Mouse (Mus musculus): ENCODE data around the gene Snx19. TPM values are rescaled to one million over a fixed set of nuclear protein-coding genes. Genes with fewer than 3 reads are reported as not detected.

Gene Snx19
- 10 to 100 TPM; 19.1 to 50.1 (median 38.9) TPM for total RNA-seq (2018; cell fraction: chromatin; rRNA removed)
- total RNA-seq (2018; cell fraction: cytosol; rRNA removed) = 10 to 100 TPM; 16.0 to 29.9 (median 22.5) TPM
- 10 to 100 TPM; 20.7 to 47.1 (median 35.6) TPM for total RNA-seq (2018; cell fraction: nucleus; rRNA removed)
- 18.2 to 21.2 TPM (median 19.3 TPM) in 3 replicates for polyA plus RNA-seq (2018)

DNA sequence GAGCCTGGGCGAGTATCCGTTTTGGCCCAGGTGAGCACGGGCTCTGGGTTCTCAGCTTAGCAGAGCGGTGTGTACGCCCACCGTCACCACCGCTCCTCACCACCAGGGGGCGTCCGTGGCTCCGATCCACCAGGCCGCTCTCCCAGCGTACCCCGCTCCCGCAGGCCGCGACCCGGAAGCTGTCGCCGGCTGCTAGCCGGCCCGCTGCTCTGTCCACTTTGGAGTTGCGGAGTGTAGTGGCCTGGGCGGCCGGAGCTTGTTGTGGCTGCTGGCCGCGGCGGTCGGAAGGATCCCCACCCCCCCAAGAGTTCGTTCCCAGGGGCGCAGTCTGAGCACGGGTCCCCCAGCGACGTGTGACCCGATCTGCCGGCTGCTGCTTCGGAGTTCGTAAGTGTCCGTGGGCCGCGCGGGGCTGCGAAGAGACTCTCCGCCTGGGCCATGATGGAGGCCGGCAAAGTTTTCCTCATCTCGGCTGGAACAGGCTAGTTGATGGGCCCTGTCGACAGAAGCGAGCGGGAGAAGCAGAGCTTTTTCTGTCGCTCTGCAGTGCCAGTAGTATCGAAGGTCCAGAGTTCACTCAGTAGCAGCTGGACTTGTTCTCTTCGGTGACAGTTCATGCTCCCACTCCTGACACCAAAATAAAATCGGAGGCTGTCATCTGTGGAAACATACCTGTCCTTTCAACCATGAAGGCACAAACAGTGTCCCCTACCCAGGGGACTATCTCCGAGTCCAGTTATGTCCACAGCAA lies at the start of gene Snx19:
Gene Snx19, plus strand, starts transcription at position 227 of the 751 bp plus-strand sequence.
- Histone ChIP-seq H3K36me3 (ENCODE audit: inconsistent target) (peaks cover 8% of the 10 kb centered on the region; the same call in 1 of the 2 replicates), H3K79me2 (ENCODE audit: inconsistent target) (peaks cover 32% of the 10 kb centered on the region), H3K27ac (peak within 1 kb of the TSS; percentile 2; the same call in 1 of the 2 replicates), H3K4me3 (ENCODE audit: inconsistent target) (peak within 1 kb of the TSS; percentile 56)
- WGBS (ENCODE audit: missing documents) = 3% methylated on average over 46 of the region's 53 CpGs

GRCm38 (mm10) chr9:30400771-30401170 lies 26.1 kb upstream of the Snx19 start:
- 92% methylated on average over 1 of the region's 1 CpGs for WGBS (ENCODE audit: missing documents)
- H3K79me2 ChIP-seq (ENCODE audit: inconsistent target) = no peaks in the 10 kb centered on the region
- no peak overlapping the region for H3K4me3 ChIP-seq (ENCODE audit: inconsistent target)
- no peaks in the 10 kb centered on the region for H3K36me3 ChIP-seq (ENCODE audit: inconsistent target)
- no peak overlapping the region for H3K27ac ChIP-seq

GRCm38 (mm10) chr9:30422940-30423339 lies 4.0 kb upstream of the Snx19 start:
- no peak overlapping the region for H3K27ac ChIP-seq
- 5% methylated on average over 1 of the region's 1 CpGs for WGBS (ENCODE audit: missing documents)
- H3K36me3 ChIP-seq (ENCODE audit: inconsistent target) = no peaks in the 10 kb centered on the region
- H3K4me3 ChIP-seq (ENCODE audit: inconsistent target) = no peak overlapping the region
- H3K79me2 ChIP-seq (ENCODE audit: inconsistent target) = peaks cover 9% of the 10 kb centered on the region

GRCm38 (mm10) chr9:30425178-30425577 lies 1.7 kb upstream of the Snx19 start:
- H3K36me3 ChIP-seq (ENCODE audit: inconsistent target) = 0 out of 2 replicates have a peak, but pooled peaks cover 5% of the 10 kb centered on the region
- peaks cover 23% of the 10 kb centered on the region for H3K79me2 ChIP-seq (ENCODE audit: inconsistent target)
- no peak overlapping the region for H3K4me3 ChIP-seq (ENCODE audit: inconsistent target)
- H3K27ac ChIP-seq = no peak overlapping the region
- WGBS (ENCODE audit: missing documents) = 91% methylated on average over 7 of the region's 7 CpGs

- Histone ChIP-seq H3K4me3 (ENCODE audit: inconsistent target) (no peak overlapping the region), H3K79me2 (ENCODE audit: inconsistent target) (peaks cover 32% of the 10 kb centered on the region), H3K27ac (no peak overlapping the region), H3K36me3 (ENCODE audit: inconsistent target) (peaks cover 20% of the 10 kb centered on the region; the same call in 1 of the 2 replicates)
- WGBS (ENCODE audit: missing documents) = 92% methylated on average over 5 of the region's 5 CpGs
Observed at GRCm38 (mm10) chr9:30428231-30428630, 1.3 kb downstream of the Snx19 start.

- H3K27ac ChIP-seq = no peak overlapping the region
- peaks cover 32% of the 10 kb centered on the region for H3K79me2 ChIP-seq (ENCODE audit: inconsistent target)
- no peak overlapping the region for H3K4me3 ChIP-seq (ENCODE audit: inconsistent target)
- H3K36me3 ChIP-seq (ENCODE audit: inconsistent target) = peaks cover 38% of the 10 kb centered on the region
- WGBS (ENCODE audit: missing documents) = 91% methylated on average over 5 of the region's 5 CpGs
Observed at GRCm38 (mm10) chr9:30430447-30430846, 3.5 kb downstream of the Snx19 start.

GRCm38 (mm10) chr9:30431909-30432308 lies 5.0 kb downstream of the Snx19 start:
- Histone ChIP-seq H3K36me3 (ENCODE audit: inconsistent target) (peaks cover 53% of the 10 kb centered on the region), H3K4me3 (ENCODE audit: inconsistent target) (no peak overlapping the region), H3K79me2 (ENCODE audit: inconsistent target) (peaks cover 32% of the 10 kb centered on the region), H3K27ac (no peak overlapping the region)
- 92% methylated on average over 11 of the region's 11 CpGs for WGBS (ENCODE audit: missing documents)

DNA sequence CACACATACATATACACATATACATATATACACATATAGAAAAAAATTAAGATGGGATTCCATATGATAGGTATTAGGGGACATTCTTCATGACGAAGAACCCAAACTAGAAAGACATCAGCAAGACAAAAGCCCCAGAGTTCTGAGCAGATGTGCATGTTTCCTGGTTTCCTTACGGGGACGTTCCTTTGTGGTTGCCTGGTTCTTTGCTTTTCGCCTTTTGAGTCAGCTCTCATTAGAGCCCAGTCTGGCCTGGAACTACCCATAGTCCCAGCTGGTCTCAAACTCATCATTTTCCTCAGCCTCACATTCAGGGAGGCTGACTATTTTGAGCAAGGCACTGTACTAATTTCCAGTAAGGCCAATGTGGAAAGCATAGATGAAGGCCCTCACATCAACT lies 7.0 kb downstream of the Snx19 start:
- Histone ChIP-seq H3K4me3 (ENCODE audit: inconsistent target) (no peak overlapping the region), H3K27ac (no peak overlapping the region), H3K36me3 (ENCODE audit: inconsistent target) (peaks cover 68% of the 10 kb centered on the region), H3K79me2 (ENCODE audit: inconsistent target) (peaks cover 14% of the 10 kb centered on the region; the same call in 1 of the 2 replicates)
- 95% methylated on average over 4 of the region's 4 CpGs for WGBS (ENCODE audit: missing documents)

- Histone ChIP-seq H3K4me3 (ENCODE audit: inconsistent target) (no peak overlapping the region), H3K27ac (no peak overlapping the region), H3K79me2 (ENCODE audit: inconsistent target) (peaks cover under 1% of the 10 kb centered on the region; the same call in 1 of the 2 replicates), H3K36me3 (ENCODE audit: inconsistent target) (peaks cover 85% of the 10 kb centered on the region)
- WGBS (ENCODE audit: missing documents) = 92% methylated on average over 7 of the region's 8 CpGs
Observed at GRCm38 (mm10) chr9:30435902-30436585, 9.1 kb downstream of the Snx19 start.

DNA sequence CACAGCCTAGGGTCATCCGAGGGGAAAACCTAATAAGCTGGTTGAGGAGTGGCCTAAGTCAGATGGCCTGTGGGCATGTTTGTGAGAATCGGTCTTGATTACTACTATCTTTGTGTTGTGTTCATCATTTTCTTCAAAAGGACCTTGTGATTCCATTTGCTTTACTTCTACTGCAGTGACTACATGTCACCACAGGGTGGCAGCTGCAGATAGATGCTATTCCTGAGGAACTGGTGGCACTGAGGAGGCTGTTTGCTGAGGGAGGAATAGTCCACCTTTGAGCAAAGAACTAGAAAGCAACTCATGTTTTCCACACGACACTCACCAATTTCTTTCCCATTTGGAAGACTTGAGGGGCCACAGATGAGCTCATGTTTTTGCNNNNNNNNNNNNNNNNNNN lies 11.6 kb downstream of the Snx19 start:
- Histone ChIP-seq H3K4me3 (ENCODE audit: inconsistent target) (no peak overlapping the region), H3K27ac (no peak overlapping the region), H3K36me3 (ENCODE audit: inconsistent target) (peaks cover 92% of the 10 kb centered on the region), H3K79me2 (ENCODE audit: inconsistent target) (no peaks in the 10 kb centered on the region)
- WGBS (ENCODE audit: missing documents) = 90% methylated on average over 3 of the region's 3 CpGs

DNA sequence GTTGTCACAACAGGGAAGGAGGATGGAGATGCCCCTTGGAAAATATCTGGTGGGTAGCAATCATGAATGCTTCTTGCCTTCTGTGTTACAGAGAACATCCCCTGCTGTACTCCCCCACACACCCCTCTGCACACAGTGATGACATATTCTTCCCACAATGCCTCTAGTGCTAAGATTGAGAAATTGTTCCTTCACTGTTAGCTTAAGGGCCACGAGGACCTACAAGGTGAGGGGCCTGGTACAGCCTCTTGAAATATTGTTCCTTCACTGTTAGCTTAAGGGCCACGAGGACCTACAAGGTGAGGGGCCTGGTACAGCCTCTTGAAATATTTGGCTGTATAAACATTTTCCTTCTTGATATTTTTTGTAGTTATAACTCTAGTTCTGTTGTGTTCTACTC lies 14.9 kb downstream of the Snx19 start:
- 94% methylated on average over 2 of the region's 2 CpGs for WGBS (ENCODE audit: missing documents)
- Histone ChIP-seq H3K36me3 (ENCODE audit: inconsistent target) (peaks cover 83% of the 10 kb centered on the region), H3K79me2 (ENCODE audit: inconsistent target) (no peaks in the 10 kb centered on the region)

DNA sequence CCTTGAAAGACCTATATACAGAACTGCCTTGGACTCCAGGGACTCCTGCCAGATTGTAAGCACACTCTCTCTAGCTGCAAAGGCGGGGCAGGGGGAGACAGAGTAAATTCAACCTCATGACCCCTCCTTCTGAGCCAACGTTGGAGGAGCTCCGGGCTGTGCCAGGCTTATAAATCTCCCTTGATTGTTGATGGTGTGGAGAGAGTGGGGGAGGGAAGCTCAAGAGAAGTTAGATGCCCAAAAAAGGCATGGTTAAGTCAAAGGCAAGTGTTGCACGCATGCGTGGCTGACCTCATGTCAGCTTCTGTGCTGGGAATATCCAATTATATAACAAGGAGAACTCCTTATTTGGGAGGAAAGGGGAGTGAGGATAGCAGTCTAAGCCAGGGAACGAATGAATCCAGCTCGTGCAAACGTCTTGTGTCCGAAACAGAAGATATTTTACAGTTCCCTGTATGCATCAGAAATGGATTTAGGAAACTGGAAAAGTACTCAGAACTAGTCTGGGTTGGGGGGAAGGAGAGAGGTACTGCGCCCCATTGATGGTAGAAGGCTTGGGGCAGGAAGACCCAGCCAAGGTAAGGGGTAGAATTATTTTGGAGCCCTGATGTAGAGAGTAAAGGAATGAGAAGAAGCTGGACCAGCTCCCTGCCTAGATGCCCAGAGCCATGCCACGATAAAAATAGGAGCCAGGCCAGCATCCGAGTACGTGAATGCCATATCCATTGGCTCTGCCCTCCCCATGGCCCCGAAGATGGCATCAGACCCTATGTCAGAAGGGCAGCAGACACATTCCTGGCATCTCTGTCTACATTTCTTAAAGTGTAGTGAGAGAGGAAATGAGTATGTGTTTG lies 18.6 kb downstream of the Snx19 start:
- H3K4me3 ChIP-seq (ENCODE audit: inconsistent target) = no peak overlapping the region
- H3K27ac ChIP-seq = no peak overlapping the region
- no peaks in the 10 kb centered on the region for H3K79me2 ChIP-seq (ENCODE audit: inconsistent target)
- WGBS (ENCODE audit: missing documents) = 92% methylated on average over 14 of the region's 14 CpGs
- H3K36me3 ChIP-seq (ENCODE audit: inconsistent target) = peaks cover 78% of the 10 kb centered on the region

More for the DNA sequence above, 14.9 kb downstream of the Snx19 start:
- Histone ChIP-seq H3K4me3 (ENCODE audit: inconsistent target) (no peak overlapping the region), H3K27ac (no peak overlapping the region)

DNA sequence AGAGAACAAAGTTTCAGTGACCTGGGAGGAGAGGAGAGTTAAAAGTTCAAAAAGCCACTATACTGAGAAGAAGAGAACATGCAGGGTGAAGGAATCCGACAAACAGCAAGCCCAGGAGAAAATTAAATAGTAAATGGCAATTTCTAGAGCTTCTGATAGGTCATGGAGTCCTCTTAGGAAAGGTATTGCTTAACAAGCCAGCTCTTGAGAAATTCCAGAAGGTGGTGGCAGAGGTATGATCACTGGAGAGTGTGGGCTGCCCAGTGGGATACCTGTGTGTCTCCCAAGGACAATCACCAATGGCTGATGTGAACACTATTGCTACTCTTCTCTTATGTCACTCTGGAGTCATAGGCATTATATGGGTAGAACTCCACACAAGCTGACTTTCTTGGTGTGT lies 19.2 kb downstream of the Snx19 start:
- Histone ChIP-seq H3K79me2 (ENCODE audit: inconsistent target) (no peaks in the 10 kb centered on the region), H3K36me3 (ENCODE audit: inconsistent target) (peaks cover 77% of the 10 kb centered on the region), H3K4me3 (ENCODE audit: inconsistent target) (no peak overlapping the region), H3K27ac (no peak overlapping the region)
- 100% methylated on average over 1 of the region's 1 CpGs for WGBS (ENCODE audit: missing documents)

DNA sequence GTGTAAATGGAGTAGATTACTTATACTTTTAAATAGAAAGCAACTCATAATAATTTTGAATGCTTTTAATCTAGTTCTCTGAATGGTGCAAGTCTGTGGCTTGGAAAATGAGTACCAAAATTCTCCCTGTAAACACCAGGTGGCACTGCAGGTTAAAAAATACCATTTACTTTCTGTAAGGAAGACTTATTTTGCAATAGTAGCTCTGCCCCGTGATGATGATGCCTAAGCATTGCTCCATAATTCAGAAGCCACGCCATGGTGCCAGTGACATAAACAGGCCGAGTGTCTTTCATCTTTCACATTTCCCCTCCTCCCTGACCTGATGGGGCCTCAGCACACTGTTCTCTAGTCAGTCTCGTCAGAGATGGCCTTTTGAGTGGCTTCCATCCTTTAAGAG lies 21.6 kb downstream of the Snx19 start:
- no peaks in the 10 kb centered on the region for H3K79me2 ChIP-seq (ENCODE audit: inconsistent target)
- no peak overlapping the region for H3K4me3 ChIP-seq (ENCODE audit: inconsistent target)
- H3K36me3 ChIP-seq (ENCODE audit: inconsistent target) = peaks cover 64% of the 10 kb centered on the region
- H3K27ac ChIP-seq = no peak overlapping the region
- WGBS (ENCODE audit: missing documents) = 58% methylated on average over 4 of the region's 4 CpGs

Measured in macrophage (primary cell).